Mouse (Mus musculus) kidney, postnatal 0 days (tissue): ENCODE data around the gene Pipox. TPM values are rescaled to one million over a fixed set of nuclear protein-coding genes. Genes with fewer than 3 reads are reported as not detected.

Experiments
- ATAC-seq: fragments of 200-750 bp; cut with Nextera tagmentation; replicated peaks from 2 replicates; pipeline ENCODE4 v1.8.0; 2017; ENCODE audit warnings: low read depth, moderate number of reproducible peaks, moderate TSS enrichment, moderate library complexity; ENCODE audit not compliant: low FRiP score
- DNase-seq: peaks from one replicate; pipeline ENCODE4 v3.0.0-alpha.2; 2016; ENCODE audit warnings: low spot score
- H3K27ac ChIP-seq: fragments of 300-500 bp; sonication (generic); 2 replicates; pipeline ENCODE4 v1.5.1; 2014; ENCODE audit warnings: mild to moderate bottlenecking
- H3K27me3 ChIP-seq: fragments of 300-500 bp; sonication (generic); 2 replicates; pipeline ENCODE4 v1.6.1; 2014; ENCODE audit warnings: low read length, mixed read lengths; ENCODE audit not compliant: insufficient read depth
- H3K36me3 ChIP-seq: fragments of 300-500 bp; sonication (generic); 2 replicates; pipeline ENCODE4 v1.6.1; 2014; ENCODE audit warnings: low read length, mixed read lengths; ENCODE audit not compliant: insufficient read depth
- H3K4me1 ChIP-seq: fragments of 300-500 bp; sonication (generic); replicated peaks from 2 replicates; pipeline ENCODE4 v1.6.1; 2014; ENCODE audit warnings: antibody characterized with exemption, low read length, mixed read lengths; ENCODE audit not compliant: insufficient read depth
- H3K4me2 ChIP-seq: fragments of 300-500 bp; sonication (generic); 2 replicates; pipeline ENCODE4 v1.6.1; 2014; ENCODE audit warnings: mild to moderate bottlenecking, low read length, moderate library complexity, mixed read lengths
- H3K4me3 ChIP-seq: fragments of 300-500 bp; sonication (generic); replicated peaks from 2 replicates; pipeline ENCODE4 v1.5.1; 2014; ENCODE audit warnings: low read depth, low read length
- H3K9ac ChIP-seq: fragments of 300-500 bp; sonication (generic); 2 replicates; pipeline ENCODE4 v1.6.1; 2014; ENCODE audit warnings: low read depth, low read length
- H3K9me3 ChIP-seq: fragments of 300-500 bp; sonication (generic); replicated peaks from 2 replicates; pipeline ENCODE4 v1.6.1; 2016; ENCODE audit warnings: low read length, inconsistent platforms, mixed read lengths
- CTCF ChIP-seq: IDR thresholded peaks from 2 replicates; pipeline ENCODE4 v1.5.1; 2016; ENCODE audit warnings: antibody characterized with exemption, low read depth, mild to moderate bottlenecking, moderate library complexity
- WGBS: fragments of 180-500 bp; shearing (Covaris S2); extraction: QIAGEN DNeasy Blood & Tissue Kit; methylation state at CpG from one replicate; pipeline ENCODE4 v1.1.7; 2014; 5-methylcytosine and 5-hydroxymethylcytosine counted together
- polyA plus RNA-seq: library from polyadenylated mRNA; unstranded; fragments of >200 nt; fragmentation: Nextera tagmentation; extraction: Ambion mirVana; gene quantifications from 2 replicates; pipeline ENCODE4 v1.2.1, GENCODE M21; 2015

Gene Pipox
- polyA plus RNA-seq, 1 experiment from 2014 or later = 20.9 TPM

DNA sequence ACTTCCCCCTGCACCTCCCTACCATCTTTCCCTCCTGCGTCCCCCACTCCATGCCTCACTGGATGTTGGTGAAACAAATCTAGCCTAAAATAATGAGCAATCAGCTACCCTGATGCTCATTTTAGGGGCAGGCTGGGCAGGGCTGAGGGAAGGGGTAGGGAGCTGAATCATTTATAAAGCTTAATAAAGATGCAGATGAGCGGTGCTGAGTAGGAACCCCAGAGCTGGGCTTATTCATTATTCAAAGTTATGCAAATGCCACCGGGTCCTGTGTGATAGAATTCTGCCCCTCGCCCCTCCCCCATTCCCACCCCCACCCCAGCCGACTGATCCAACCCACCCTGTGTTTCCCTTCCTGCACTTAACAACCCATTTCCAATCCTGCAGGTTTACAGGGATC lies 18.6 kb downstream of the Pipox start:
- TF ChIP-seq CTCF = no peak
- H3K36me3 ChIP-seq = no peaks in the 10 kb centered on the region
- H3K9me3 ChIP-seq = no peaks in the 10 kb centered on the region
- H3K4me1 ChIP-seq = peaks cover 14% of the 10 kb centered on the region; the same call in 1 of the 2 replicates
- H3K9ac ChIP-seq = no peak overlapping the region
- no peak for DNase-seq
- no peak overlapping the region for H3K4me3 ChIP-seq
- H3K27me3 ChIP-seq = no peaks in the 10 kb centered on the region
- 48% methylated on average over 5 of the region's 5 CpGs for WGBS
- ATAC-seq = no peak
- no peak overlapping the region for H3K4me2 ChIP-seq
- H3K27ac ChIP-seq = no peak overlapping the region

DNA sequence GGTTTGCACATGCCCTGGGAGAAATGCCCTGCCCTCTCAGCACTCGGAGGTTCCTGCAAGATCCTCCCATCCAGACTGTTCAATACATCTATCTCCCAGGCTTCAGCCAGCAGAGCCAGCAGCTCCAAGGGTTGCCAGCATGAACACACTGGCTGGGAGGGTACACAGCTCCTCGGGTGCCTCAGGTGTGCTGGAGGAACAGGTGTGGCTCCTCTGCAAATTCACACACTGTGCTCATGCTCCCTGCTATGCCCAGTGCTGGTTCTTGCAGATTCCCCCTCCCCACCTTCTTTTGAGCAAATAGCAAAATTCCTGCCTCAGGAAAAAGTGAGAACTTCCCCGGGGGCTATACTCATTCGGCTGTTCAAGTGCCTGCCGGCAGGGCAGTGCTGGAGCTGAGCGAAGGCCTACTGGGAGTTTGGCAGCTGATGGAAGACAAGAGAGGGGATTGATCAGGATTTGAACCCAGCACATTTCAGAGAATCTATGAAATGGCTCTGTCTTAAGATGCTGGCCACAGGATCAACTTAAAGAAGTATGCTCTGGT lies 19.1 kb downstream of the Pipox start:
- Histone ChIP-seq H3K4me2 (no peak overlapping the region), H3K27ac (no peak overlapping the region), H3K27me3 (no peaks in the 10 kb centered on the region), H3K36me3 (no peaks in the 10 kb centered on the region), H3K9me3 (no peaks in the 10 kb centered on the region), H3K4me1 (peaks cover 14% of the 10 kb centered on the region; the same call in 1 of the 2 replicates), H3K4me3 (no peak overlapping the region), H3K9ac (no peak overlapping the region)
- WGBS = 65% methylated on average over 6 of the region's 6 CpGs
- ATAC-seq (no peak), DNase-seq (no peak)
- no peak for TF ChIP-seq CTCF

DNA sequence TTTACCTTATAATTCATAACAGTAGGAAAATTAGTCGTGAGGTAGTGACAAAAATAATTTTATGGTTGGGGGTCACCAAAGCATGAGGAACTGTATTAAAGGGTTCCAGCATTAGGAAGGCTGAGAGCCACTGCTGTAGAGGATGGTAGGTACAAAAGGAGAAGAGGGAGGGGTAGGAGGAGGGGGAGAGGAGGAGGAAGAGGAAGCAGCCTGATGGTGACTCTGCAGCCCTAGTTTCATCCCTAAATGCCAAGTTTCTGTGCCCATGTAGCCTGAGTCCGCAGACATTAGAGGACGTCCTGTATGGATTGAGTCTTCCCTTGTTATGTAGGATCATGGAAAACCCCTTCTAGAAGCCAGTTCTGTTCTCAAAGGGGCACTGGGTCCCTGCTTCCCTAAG lies 20.8 kb downstream of the Pipox start:
- 38% methylated on average over 3 of the region's 3 CpGs for WGBS

DNA sequence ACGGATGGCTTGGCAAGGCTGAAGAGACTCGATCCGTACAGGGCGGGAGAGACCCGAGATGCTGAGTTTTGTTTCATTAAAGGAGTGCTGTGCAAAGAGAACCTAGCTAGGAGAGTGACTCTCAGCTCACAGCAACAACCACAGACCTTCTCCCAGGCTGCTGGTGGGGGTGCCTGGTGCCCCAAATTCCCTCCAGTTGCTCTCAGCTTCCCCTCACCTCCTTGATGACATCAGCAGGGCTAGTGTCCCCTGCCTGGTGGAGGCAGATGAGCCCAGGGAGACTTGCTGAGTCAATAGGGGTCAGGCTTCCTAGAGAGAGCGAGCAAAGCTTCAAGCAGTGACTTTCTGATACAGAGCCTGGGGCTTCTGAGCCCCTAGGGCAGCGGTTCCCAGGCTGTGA lies 21.2 kb downstream of the Pipox start:
- ATAC-seq = no peak
- H3K9me3 ChIP-seq = no peaks in the 10 kb centered on the region
- peak overlapping the region; percentile 30; the same call in 1 of the 2 replicates for H3K4me2 ChIP-seq
- H3K36me3 ChIP-seq = no peaks in the 10 kb centered on the region
- WGBS = 5% methylated on average over 7 of the region's 7 CpGs
- no peak overlapping the region for H3K27ac ChIP-seq
- H3K9ac ChIP-seq = no peak overlapping the region
- H3K27me3 ChIP-seq = no peaks in the 10 kb centered on the region
- DNase-seq = no peak
- TF ChIP-seq CTCF = peak; percentile 17; the same call in 1 of the 2 replicates
- H3K4me1 ChIP-seq = peaks cover 14% of the 10 kb centered on the region; the same call in 1 of the 2 replicates
- H3K4me3 ChIP-seq = no peak overlapping the region

More for the DNA sequence above, 20.8 kb downstream of the Pipox start:
- Histone ChIP-seq H3K27me3 (no peaks in the 10 kb centered on the region), H3K9ac (no peak overlapping the region), H3K9me3 (no peaks in the 10 kb centered on the region), H3K4me3 (no peak overlapping the region), H3K4me1 (peaks cover 14% of the 10 kb centered on the region; the same call in 1 of the 2 replicates), H3K27ac (no peak overlapping the region), H3K4me2 (no peak overlapping the region), H3K36me3 (no peaks in the 10 kb centered on the region)
- ATAC-seq (no peak), DNase-seq (no peak)
- no peak for TF ChIP-seq CTCF

DNA sequence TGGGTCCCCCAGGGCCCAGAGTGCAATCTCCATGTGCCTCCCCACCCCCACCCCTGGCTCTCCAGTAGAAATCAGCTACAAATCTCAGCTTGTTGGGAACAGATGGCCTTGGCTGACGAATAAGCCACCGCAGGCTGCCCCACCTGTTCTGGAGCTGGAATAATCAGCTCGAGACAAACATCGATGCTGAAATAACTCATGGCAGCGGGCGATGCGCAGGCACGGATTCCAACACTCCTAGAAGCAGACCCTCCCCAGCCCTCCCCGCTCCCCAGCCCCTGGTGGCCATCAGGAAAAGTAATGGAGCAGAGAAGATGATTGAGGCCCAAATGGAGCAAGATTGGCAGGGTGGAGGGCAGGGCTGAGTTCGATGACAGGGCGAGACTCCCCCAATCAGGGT lies 21.7 kb downstream of the Pipox start:
- H3K36me3 ChIP-seq = no peaks in the 10 kb centered on the region
- H3K27ac ChIP-seq = no peak overlapping the region
- ATAC-seq (no peak), DNase-seq (no peak)
- H3K4me2 ChIP-seq = peak overlapping the region; percentile 30; the same call in 1 of the 2 replicates
- no peak overlapping the region for H3K4me3 ChIP-seq
- H3K27me3 ChIP-seq = no peaks in the 10 kb centered on the region
- WGBS = 2% methylated on average over 11 of the region's 11 CpGs
- 0 out of 2 replicates have a peak, but pooled peaks have one; percentile 9 for TF ChIP-seq CTCF
- no peak overlapping the region for H3K9ac ChIP-seq
- H3K4me1 ChIP-seq = peaks cover 14% of the 10 kb centered on the region; the same call in 1 of the 2 replicates
- H3K9me3 ChIP-seq = no peaks in the 10 kb centered on the region

DNA sequence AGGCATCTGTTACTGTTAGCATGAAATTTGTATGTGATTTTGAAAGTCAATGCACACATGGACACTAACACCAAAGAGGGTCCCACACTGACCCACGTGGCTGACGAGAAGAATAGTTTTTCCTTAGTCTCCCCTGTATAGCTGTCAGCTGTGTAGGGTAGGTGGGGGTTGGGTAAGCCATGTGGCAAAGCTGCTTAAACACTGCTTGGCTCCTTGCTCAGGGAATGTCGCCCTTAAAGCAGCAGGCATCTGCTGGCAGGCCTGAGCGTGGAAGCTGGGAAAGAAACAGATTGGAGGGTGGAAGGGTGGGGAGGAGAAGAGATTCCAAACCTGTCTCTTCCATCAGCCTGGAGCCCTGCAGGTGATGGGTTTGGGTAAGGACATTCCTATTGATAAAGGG lies 22.5 kb downstream of the Pipox start:
- H3K27me3 ChIP-seq = no peaks in the 10 kb centered on the region
- no peak overlapping the region for H3K9ac ChIP-seq
- DNase-seq = no peak
- TF ChIP-seq CTCF = no peak
- no peaks in the 10 kb centered on the region for H3K36me3 ChIP-seq
- H3K4me1 ChIP-seq = peaks cover 9% of the 10 kb centered on the region; the same call in 1 of the 2 replicates
- H3K4me2 ChIP-seq = no peak overlapping the region
- H3K4me3 ChIP-seq = no peak overlapping the region
- no peak overlapping the region for H3K27ac ChIP-seq
- 47% methylated on average over 4 of the region's 4 CpGs for WGBS
- no peak for ATAC-seq
- no peaks in the 10 kb centered on the region for H3K9me3 ChIP-seq
